8 mouse cellular contexts compared by ENCODE assay signal in the genomic region with DNA sequence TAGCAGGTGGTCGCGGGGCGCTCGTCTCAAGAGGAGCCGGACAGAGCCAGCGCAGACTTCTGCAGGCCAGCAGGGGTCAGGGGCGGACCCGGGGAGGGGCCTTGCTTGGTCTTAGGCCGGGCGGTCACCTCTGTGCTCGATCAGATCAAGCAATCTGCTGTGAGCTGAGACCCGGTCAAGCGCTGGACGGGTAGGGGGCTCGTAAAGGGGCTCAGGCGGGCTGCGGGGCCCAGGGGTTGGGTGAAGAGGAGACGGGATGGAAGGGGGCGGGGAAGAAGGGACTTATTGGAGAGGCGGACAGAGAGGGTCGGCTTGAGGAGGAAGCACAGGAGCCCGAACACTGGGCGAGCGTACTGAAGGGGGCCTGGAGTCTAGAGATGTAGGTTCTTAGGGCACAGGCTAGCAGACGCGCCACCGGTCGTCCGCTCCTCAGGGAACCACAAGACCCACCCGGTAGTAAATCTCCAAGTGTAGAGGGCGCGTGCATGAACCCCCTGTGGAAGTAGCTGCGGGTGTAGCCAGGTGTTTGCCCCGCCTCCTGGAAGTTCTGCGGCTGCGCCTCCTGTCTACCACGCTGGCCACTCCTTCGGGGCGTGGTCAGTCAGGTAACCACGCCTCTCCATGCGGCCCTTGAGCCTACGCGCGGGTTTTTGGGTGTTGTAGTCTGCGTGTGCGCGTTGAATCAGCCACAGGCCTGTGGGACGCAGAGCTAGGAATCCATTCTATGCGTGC. TPM values are rescaled to one million over a fixed set of nuclear protein-coding genes. Genes with fewer than 3 reads are reported as not detected.
DNase-seq lines count a peak whose midpoint lies in the region; ATAC-seq lines count a peak whose summit lies in the region.

No protein-coding gene starts in this region.

- peak; percentile 80 for DNase-seq in MEL-GATA-1-ER (ENCODE audit: extremely low read depth, low read depth)
- peak; percentile 98 for DNase-seq in cerebellum, adult 8-10 months
- peak; percentile 97 for DNase-seq in forelimb bud, embryonic 11.5 days (ENCODE audit: low read depth, low spot score)
- peak; percentile 90 for DNase-seq in layer of hippocampus, adult 9-10 months (ENCODE audit: low spot score)
- peak; percentile 74 for DNase-seq in ovary, postnatal 10 days (ENCODE audit: low spot score)
- peak; percentile 91 to 96 for DNase-seq in thymus, postnatal 10 days (ENCODE audit: low spot score in 2 of 2)

- under 1% methylated on average over 49 of the region's 49 CpGs for WGBS in lung, embryonic 16.5 days

- no peaks in the 10 kb centered on the region for H3K9me3 ChIP-seq in lung, embryonic 16.5 days (ENCODE audit: control insufficient read depth, low read length)

- H3K27ac ChIP-seq in lung, embryonic 16.5 days (ENCODE audit: low read length), result no peak overlapping the region; the same call in 1 of the 2 replicates

- ATAC-seq in hematopoietic stem cell, adult 5-6 weeks (replicated peaks in 1 of 2; ENCODE audit: insufficient read depth in 1 of 2, low FRiP score in 2 of 2, low TSS enrichment in 1 of 2, low read depth in 1 of 2, poor library complexity in 2 of 2, severe bottlenecking in 2 of 2), result peak; percentile 85 to 92
- peak; percentile 95 for ATAC-seq in lung, embryonic 16.5 days (ENCODE audit: low read depth)

- peak overlapping the region; percentile 96 for H3K4me2 ChIP-seq in lung, embryonic 16.5 days (ENCODE audit: low read depth, low read length)

- no peaks in the 10 kb centered on the region for H3K27me3 ChIP-seq in lung, embryonic 16.5 days (ENCODE audit: control insufficient read depth, insufficient read depth, low read depth, low read length)

- no peaks in the 10 kb centered on the region for H3K36me3 ChIP-seq in lung, embryonic 16.5 days (ENCODE audit: control insufficient read depth, insufficient read depth, low read length)

- H3K4me1 ChIP-seq in lung, embryonic 16.5 days (replicated peaks; ENCODE audit: control insufficient read depth, insufficient read depth, low read length), result peaks cover 11% of the 10 kb centered on the region

- peak overlapping the region; percentile 69 for H3K4me3 ChIP-seq in lung, embryonic 16.5 days (ENCODE audit: low read length)

- H3K9ac ChIP-seq in lung, embryonic 16.5 days (ENCODE audit: low read length), result peak overlapping the region; percentile 77

RNA-seq across cellular contexts. Expression of a gene that starts 0.7 kb away (rescaled TPM):
- 16.4 and 35.5 TPM in 2 replicates for total RNA-seq in hematopoietic stem cell, adult 5-6 weeks (2017)
- polyA plus RNA-seq in lung, embryonic 16.5 days (2015; fragmentation: Nextera tagmentation; extraction: Ambion mirVana), result 21.1 and 21.5 TPM in 2 replicates
